Comparison of ENCODE assay signal across 8 mouse cellular contexts in genomic region chr10:120744441-120745137, GRCm38 (mm10).
DNase-seq lines count a peak whose midpoint lies in the region; ATAC-seq and TF ChIP-seq lines count a peak whose summit lies in the region.

No protein-coding gene starts in this region.

- H3K27me3 ChIP-seq in kidney, postnatal 0 days (ENCODE audit: insufficient read depth, low read length): no peaks in the 10 kb centered on the region
- no peaks in the 10 kb centered on the region for H3K27me3 ChIP-seq in limb, embryonic 14.5 days (ENCODE audit: control insufficient read depth, insufficient read depth, low read length)
- peaks cover 2% of the 10 kb centered on the region; the same call in 1 of the 2 replicates for H3K27me3 ChIP-seq in cerebellum, adult 2 months (ENCODE audit: control insufficient read depth, insufficient read depth, low read length)

- H3K9ac ChIP-seq in kidney, postnatal 0 days (ENCODE audit: low read depth, low read length): peak overlapping the region; percentile 43
- peak overlapping the region; percentile 62 for H3K9ac ChIP-seq in limb, embryonic 14.5 days (ENCODE audit: low read depth, low read length, severe bottlenecking)

- H3K27ac ChIP-seq in kidney, postnatal 0 days: peak overlapping the region; percentile 42; the same call in 1 of the 2 replicates
- H3K27ac ChIP-seq in embryonic fibroblast, embryonic 13.5 days (ENCODE audit: insufficient read depth, low read length): peak overlapping the region; percentile 80
- H3K27ac ChIP-seq in limb, embryonic 14.5 days (replicated peaks; ENCODE audit: low read depth, low read length): peak overlapping the region; percentile 85
- H3K27ac ChIP-seq in cerebellum, adult 2 months (ENCODE audit: insufficient read depth, low read length): no peak overlapping the region

- DNase-seq in kidney, postnatal 0 days (ENCODE audit: low spot score): peak; percentile 80
- no peak for DNase-seq in kidney, adult 11 months
- DNase-seq in limb, embryonic 14.5 days (ENCODE audit: low spot score): peak; percentile 54
- peak; percentile 60 for DNase-seq in retina, embryonic 14.5 days (ENCODE audit: low spot score)
- no peak for DNase-seq in gastrocnemius, postnatal 14 days
- no peak for DNase-seq in thymus, postnatal 0 days (ENCODE audit: low spot score)
- DNase-seq in cerebellum, adult 2 months: no peak

- no peak for TF ChIP-seq POLR2A in embryonic fibroblast, embryonic 13.5 days (IDR thresholded peaks at IDR 0.05; ENCODE audit: low read depth, low read length)
- TF ChIP-seq POLR2A in limb, embryonic 14.5 days (IDR thresholded peaks at IDR 0.05; ENCODE audit: borderline replicate concordance, extremely low read depth, insufficient read depth, insufficient read length): no peak
- no peak for TF ChIP-seq POLR2A in cerebellum, adult 2 months (IDR thresholded peaks at IDR 0.05; ENCODE audit: borderline replicate concordance, insufficient read depth, low read length)

- peak overlapping the region; percentile 67 for H3K4me2 ChIP-seq in kidney, postnatal 0 days (ENCODE audit: low read length)
- H3K4me2 ChIP-seq in limb, embryonic 14.5 days (replicated peaks; ENCODE audit: low read depth, low read length, severe bottlenecking): peak overlapping the region; percentile 71

- peak overlapping the region; percentile 26 for H3K4me3 ChIP-seq in kidney, postnatal 0 days (replicated peaks; ENCODE audit: low read depth, low read length)
- H3K4me3 ChIP-seq in embryonic fibroblast, embryonic 13.5 days (ENCODE audit: insufficient read depth, low read length): peak overlapping the region; percentile 40
- H3K4me3 ChIP-seq in limb, embryonic 14.5 days (replicated peaks; ENCODE audit: low read length): peak overlapping the region; percentile 35
- no peak overlapping the region for H3K4me3 ChIP-seq in cerebellum, adult 2 months (replicated peaks; ENCODE audit: insufficient read depth, low read depth, low read length)

- no peak for TF ChIP-seq CTCF in kidney, postnatal 0 days (IDR thresholded peaks at IDR 0.05; ENCODE audit: low read depth)
- no peak for TF ChIP-seq CTCF in embryonic fibroblast, embryonic 13.5 days (IDR thresholded peaks at IDR 0.05; ENCODE audit: borderline replicate concordance, insufficient read depth, low read length)
- no peak for TF ChIP-seq CTCF in cerebellum, adult 2 months (IDR thresholded peaks at IDR 0.05; ENCODE audit: borderline replicate concordance, insufficient read depth, low read depth, low read length)

- peaks cover 4% of the 10 kb centered on the region; the same call in 1 of the 2 replicates for H3K4me1 ChIP-seq in kidney, postnatal 0 days (replicated peaks; ENCODE audit: insufficient read depth, low read length)
- H3K4me1 ChIP-seq in embryonic fibroblast, embryonic 13.5 days (ENCODE audit: control insufficient read depth, insufficient read depth, low read length): peaks cover 6% of the 10 kb centered on the region; the same call in 1 of the 2 replicates
- peaks cover 25% of the 10 kb centered on the region for H3K4me1 ChIP-seq in limb, embryonic 14.5 days (ENCODE audit: control insufficient read depth, insufficient read depth, low read length)
- H3K4me1 ChIP-seq in cerebellum, adult 2 months (ENCODE audit: control insufficient read depth, insufficient read depth, low read length): no peaks in the 10 kb centered on the region

- intact Hi-C loops in gastrocnemius, postnatal 14 days (cut with DNase I; ENCODE audit: low total_unique reads): no loop called here

- no peaks in the 10 kb centered on the region for H3K9me3 ChIP-seq in kidney, postnatal 0 days (replicated peaks; ENCODE audit: low read length)
- H3K9me3 ChIP-seq in limb, embryonic 14.5 days (ENCODE audit: control insufficient read depth, low read length): 0 out of 2 replicates have a peak, but pooled peaks cover 3% of the 10 kb centered on the region

- WGBS in kidney, postnatal 0 days: 8% methylated on average over 15 of the region's 15 CpGs
- WGBS in limb, embryonic 14.5 days: 2% methylated on average over 15 of the region's 15 CpGs
- WGBS in cerebellum, adult 2 months: 5% methylated on average over 15 of the region's 15 CpGs

- no peak; the same call in 1 of the 2 replicates for ATAC-seq in kidney, postnatal 0 days (replicated peaks; ENCODE audit: low FRiP score, low read depth)
- ATAC-seq in limb, embryonic 14.5 days (ENCODE audit: low FRiP score, low read depth): peak; percentile 56

- H3K36me3 ChIP-seq in kidney, postnatal 0 days (ENCODE audit: insufficient read depth, low read length): no peaks in the 10 kb centered on the region
- H3K36me3 ChIP-seq in limb, embryonic 14.5 days (ENCODE audit: control insufficient read depth, insufficient read depth, low read length): no peaks in the 10 kb centered on the region

Comparison
In these comparisons a context has a peak if more than half of its experiments do, and no peak if none do; other contexts are left out.
1. DNase-seq: peak in kidney, postnatal 0 days (single experiment), limb, embryonic 14.5 days (single experiment) and retina, embryonic 14.5 days (single experiment); none in kidney, adult 11 months (single experiment), gastrocnemius, postnatal 14 days (single experiment), thymus, postnatal 0 days (single experiment) and cerebellum, adult 2 months (0 of 2).